In the genomic region with DNA sequence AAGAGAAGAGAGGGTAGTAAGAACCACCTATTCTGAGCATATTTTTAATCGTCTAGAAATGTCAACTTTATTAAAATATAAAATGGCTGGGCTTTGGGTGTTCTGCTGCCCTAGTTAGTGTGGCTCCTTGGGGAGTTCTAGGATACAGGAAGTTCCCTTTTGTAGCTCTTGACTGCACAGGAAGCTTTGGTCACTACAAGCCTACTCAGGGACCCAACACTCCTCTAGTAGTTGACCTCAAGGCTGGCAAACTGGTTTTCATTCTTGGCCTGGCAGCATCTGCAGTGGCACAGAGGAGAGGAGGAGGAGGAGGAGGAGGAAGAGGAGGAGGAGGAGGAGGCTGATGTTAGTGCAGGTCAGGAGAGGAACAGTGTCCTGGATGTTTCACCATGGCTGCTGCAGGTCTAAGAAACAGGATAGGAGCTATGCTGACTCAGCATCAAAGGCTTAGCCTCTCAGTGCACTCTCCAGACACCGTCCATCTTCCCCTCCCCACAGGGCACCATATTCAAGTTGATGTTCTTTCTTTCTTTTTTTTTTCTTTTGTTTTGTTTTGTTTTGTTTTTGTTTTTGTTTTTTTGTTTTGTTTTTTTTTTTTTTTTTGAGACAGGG, we compare ENCODE assay signal across 20 mouse cellular contexts. TPM values are rescaled to one million over a fixed set of nuclear protein-coding genes. Genes with fewer than 3 reads are reported as not detected.
"Had no signal": no experiment of that assay in that cellular context is flagged by ENCODE, and none has a peak within 500 bp of the region (broad histone marks: within the 10 kb centered on the region; RNA-seq: fewer than 3 reads in every experiment).

No protein-coding gene starts in this region.

- H3K4me1 ChIP-seq: lung, embryonic 15.5 days; midbrain, embryonic 10.5 days; stomach, embryonic 15.5 days had no signal

- H3K9me3 ChIP-seq: limb, embryonic 10.5 days; lung, embryonic 15.5 days; midbrain, embryonic 10.5 days; neural tube, embryonic 13.5 days; stomach, embryonic 15.5 days had no signal

- H3K9ac ChIP-seq: lung, embryonic 15.5 days; neural tube, embryonic 13.5 days; stomach, embryonic 15.5 days had no signal

- ATAC-seq: midbrain, embryonic 16.5 days had no signal

- H3K36me3 ChIP-seq: limb, embryonic 10.5 days; lung, embryonic 15.5 days; midbrain, embryonic 10.5 days; neural tube, embryonic 13.5 days; stomach, embryonic 15.5 days had no signal

- DNase-seq: kidney, adult 18-20 months; kidney, postnatal 10 days; lung, postnatal 14 days; retina, postnatal 1 day; thymus, adult 18-20 months; thymus, postnatal 14 days had no signal

- H3K27me3 ChIP-seq: lung, embryonic 15.5 days; neural tube, embryonic 13.5 days; stomach, embryonic 15.5 days had no signal

- H3K27ac ChIP-seq: lung, embryonic 15.5 days; macrophage; midbrain, embryonic 10.5 days; neural tube, embryonic 13.5 days; stomach, embryonic 15.5 days had no signal

- H3K4me3 ChIP-seq: limb, embryonic 10.5 days; lung, embryonic 15.5 days; midbrain, embryonic 10.5 days; neural tube, embryonic 13.5 days; stomach, embryonic 15.5 days had no signal

RNA-seq across cellular contexts. Expression of a gene that starts 38.9 kb away (rescaled TPM):
- total RNA-seq: layer of hippocampus, adult 8-10 months; left cerebral cortex, adult 18-20 months had no signal
- polyA plus RNA-seq: kidney, embryonic 14.5 days; large intestine, adult 2 months; limb, embryonic 10.5 days; liver, embryonic 11.5 days; liver, embryonic 16.5 days; lung, embryonic 15.5 days; midbrain, embryonic 10.5 days; midbrain, embryonic 16.5 days; neural tube, embryonic 13.5 days; spleen, adult 2 months; stomach, embryonic 15.5 days had no signal
